Mouse (Mus musculus) megakaryocyte progenitor cell, adult 5-6 weeks (primary cell): Measurements from ENCODE around the gene Gm3072. TPM values are rescaled to one million over a fixed set of nuclear protein-coding genes. Genes with fewer than 3 reads are reported as not detected.
"Not testable (repeated sequence)": the region's sequence is repeated elsewhere in the genome, so short reads cannot be mapped to it uniquely, and the experiment has no call there.

Experiments used
- ATAC-seq: replicated peaks from 2 replicates; pipeline ENCODE4 v1.8.0; 2016; ENCODE audit warnings: mild to moderate bottlenecking, moderate TSS enrichment, inconsistent platforms; ENCODE audit not compliant: poor library complexity
- total RNA-seq, 2 experiments: library from RNA; stranded (forward) in 1 of 2; stranded (reverse) in 1 of 2; fragments of 157-497, 149-512 nt in 1 of 2; fragments of 200-1000 nt in 1 of 2; gene quantifications; 2 replicates each; pipeline versions ENCODE4 v1.2.3 to v1.2.4; 2015 to 2017

Gene Gm3072
- total RNA-seq (2015) (not detected in 2 replicates), total RNA-seq (2017) (not detected in 2 replicates)

DNA sequence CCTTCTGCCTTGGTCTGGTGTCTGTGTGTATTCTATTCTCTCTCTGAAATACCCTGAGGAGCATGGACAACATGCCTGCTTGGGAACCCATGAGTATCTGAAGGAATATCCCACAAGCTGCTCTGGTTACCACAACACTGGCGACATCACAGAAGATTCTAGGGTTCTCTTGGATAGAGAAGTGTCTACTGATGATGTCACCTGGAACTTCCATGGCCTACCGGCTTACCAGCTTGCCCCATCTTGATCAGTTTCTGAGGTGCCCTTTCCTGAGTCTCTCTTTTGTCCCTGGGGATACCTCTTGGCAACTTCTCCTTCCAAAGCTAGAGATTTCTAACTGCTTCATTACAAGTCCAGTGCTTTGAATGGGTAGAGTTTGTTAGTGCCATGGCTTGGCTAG is at the start of gene Gm3072:
Gm3072 (minus strand) TSS at position 101 of the 400 bp plus-strand sequence.
- ATAC-seq: not testable (repeated sequence)

DNA sequence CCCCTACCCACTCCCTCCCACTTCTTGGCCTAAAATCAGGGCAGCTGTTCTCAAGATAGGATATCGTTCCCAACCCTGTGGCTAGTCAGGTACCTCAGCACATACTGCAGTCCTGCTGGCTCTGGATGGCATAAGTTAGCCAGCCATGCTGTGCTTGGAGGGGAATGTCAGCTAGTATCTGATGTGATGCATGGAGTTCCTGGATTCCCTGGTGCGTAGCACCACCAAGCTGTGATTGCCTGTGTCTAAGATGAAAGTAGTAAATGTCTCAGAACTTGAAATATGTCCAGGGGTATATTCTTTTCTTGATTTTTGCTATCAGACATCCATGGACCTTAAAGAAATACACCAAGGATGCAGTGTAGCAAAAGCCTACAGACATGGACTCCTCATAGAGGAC is 23.8 kb upstream of the Gm3072 start:
- not testable (repeated sequence) for ATAC-seq

DNA sequence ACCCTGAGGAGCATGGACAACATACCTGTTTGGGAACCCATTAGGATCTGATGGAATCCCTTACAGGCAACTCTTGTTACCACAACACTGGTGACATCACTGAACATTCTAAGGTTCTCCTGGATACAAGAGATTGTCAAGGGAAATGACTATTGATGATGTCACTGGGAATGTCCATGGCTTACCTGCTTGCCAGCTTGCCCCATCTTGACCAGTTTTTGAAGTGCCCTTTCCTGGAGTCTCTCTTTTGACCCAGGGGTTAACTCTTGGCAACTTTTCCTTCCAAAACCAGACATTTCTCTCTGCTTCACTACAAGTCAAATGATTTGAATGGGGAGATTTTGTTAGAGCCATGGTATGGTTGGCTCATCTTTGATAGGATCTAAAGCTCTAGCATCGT is 22.0 kb upstream of the Gm3072 start, which contains the start of gene Gm3676:
Gm3676 (minus strand) TSS at position 101 of the 400 bp plus-strand sequence.
- not testable (repeated sequence) for ATAC-seq

DNA sequence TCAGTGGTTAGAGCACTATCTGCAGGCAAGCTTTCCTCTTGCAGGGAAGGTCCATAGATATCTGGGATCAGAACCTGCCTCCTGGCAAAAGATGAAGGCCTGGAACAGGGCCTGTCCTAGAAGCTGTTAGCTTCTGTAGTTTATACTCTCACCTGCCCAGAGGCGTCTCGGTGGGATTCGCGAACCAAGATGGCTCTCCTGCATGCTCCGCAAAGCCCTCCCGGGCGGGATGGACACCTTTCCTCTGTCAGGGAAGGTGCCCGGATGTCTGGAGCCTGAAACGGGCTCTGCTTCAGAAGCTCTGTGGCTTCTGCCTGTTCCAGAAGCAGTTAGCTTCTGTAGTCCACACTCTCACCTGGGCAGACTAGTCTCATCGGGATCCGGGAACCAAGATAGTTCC is 5.7 kb upstream of the Gm3072 start:
- not testable (repeated sequence) for ATAC-seq

DNA sequence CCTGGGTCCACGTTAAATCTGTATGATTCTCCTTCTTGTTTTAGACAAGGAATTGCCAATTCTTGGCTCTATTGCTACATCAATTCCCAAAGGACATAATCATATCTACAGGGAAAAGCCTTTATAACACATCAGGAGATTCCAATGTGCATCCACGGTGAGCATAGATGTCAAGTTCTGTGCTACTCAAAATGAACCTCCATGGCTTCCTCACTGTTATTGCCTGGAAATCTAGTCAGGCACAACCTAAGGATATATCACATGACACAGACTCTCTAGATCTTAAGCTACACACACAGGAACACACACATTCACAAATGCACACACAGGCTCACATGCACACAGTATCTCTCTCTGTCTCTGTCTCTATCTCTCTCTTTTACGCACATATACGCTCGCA is 1.9 kb downstream of the Gm3072 start:
- not testable (repeated sequence) for ATAC-seq

DNA sequence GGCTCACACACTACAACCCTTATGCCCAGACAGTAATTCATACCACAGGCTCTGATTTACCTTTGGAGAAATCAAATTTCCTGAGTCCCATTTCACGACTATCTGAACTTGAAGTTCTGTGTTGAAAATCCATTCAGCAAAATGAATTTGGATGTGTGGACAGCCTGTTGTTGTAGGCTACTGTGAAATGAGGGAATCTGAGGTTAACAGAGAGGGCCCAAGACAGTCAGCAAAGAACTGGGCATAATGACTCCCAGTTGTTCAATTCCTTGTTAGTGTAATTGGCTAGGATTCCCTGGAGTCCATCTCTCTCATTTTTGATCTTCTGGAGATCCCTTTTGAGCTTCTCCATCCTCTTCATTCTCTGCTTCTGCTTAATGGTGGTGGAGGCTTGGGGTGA is 13.7 kb downstream of the Gm3072 start:
- ATAC-seq: not testable (repeated sequence)

DNA sequence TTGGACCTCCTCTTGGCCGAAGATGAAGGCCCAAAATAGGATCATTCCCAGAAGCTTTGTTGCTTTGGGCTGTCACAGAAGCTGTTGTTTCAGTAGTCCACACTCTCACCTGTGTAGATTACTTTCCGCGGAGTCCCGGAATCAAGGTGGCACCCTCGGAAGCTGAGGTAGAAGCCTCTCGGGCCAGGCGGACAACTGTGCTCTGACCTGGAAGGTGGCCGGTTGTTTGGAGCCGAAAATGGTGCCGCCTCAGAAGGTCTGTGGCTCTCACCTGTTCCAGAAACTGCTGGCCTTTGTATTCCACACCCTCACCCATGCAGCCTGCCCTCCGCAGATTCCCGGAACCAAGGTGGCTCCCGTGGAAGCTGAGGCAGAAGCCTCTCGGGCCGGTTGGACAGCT is 23.5 kb downstream of the Gm3072 start:
- ATAC-seq: not testable (repeated sequence)

DNA sequence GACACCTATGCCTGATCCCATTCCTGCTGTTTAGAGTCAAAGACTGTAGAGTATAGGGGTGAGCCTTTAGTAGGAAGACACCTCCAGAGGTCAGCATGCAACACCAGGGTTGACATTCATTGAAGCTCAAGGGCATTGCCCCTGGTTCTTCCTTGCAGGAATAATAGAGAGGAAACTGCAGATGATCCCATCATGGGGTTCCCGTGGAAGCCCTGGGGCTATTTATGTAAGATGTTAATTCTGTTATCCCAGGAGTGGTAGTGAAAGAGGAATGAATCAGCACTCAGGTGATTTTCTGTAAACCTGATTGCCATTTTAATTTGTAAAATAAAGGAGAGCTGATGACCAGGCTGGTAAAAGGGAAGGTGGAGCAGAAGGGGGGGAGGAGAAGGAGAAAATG is 38.1 kb downstream of the Gm3072 start:
- not testable (repeated sequence) for ATAC-seq

DNA sequence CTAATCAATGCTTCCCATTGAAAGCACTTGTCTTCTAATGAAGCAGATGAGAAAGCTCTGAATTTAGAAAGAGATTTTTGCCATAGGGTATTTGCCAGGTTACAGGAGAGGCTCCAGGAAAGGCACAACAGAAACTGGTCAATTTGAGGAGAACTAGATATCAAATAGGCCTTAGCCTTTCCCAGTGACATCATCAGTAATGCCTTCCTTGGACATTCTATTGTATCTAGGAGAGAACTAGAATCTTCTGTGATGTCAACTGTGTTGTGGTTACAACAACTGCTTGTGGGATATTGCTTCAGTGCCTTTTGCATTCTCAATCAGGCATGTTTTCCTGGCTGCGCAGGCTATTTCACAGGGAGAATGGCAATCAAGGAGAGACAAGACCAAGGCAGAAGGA is 51.5 kb downstream of the Gm3072 start, which contains the start of gene 1700049E17Rik2:
1700049E17Rik2 (plus strand) TSS at position 301 of the 400 bp plus-strand sequence.
- ATAC-seq: not testable (repeated sequence)

Other genes starting within 250 kb of the Gm3072 start
- gene Gm7945, start 238.2 kb downstream of the Gm3072 start, total RNA-seq (2015): not detected in 2 replicates
- not detected in 2 replicates for gene Gm7945, start 238.2 kb downstream of the Gm3072 start, total RNA-seq (2017)
- not detected in 2 replicates for gene Gm6482, start 216.3 kb downstream of the Gm3072 start, total RNA-seq (2015)
- not detected in 2 replicates for gene Gm6482, start 216.3 kb downstream of the Gm3072 start, total RNA-seq (2017)
- gene Gm7954, start 171.1 kb downstream of the Gm3072 start, total RNA-seq (2015): not detected in 2 replicates
- not detected in 2 replicates for gene Gm7954, start 171.1 kb downstream of the Gm3072 start, total RNA-seq (2017)
- not detected in 2 replicates for gene Gm3486, start 135.1 kb downstream of the Gm3072 start, total RNA-seq (2015)
- gene Gm3486, start 135.1 kb downstream of the Gm3072 start, total RNA-seq (2017): not detected in 2 replicates
- not detected in 2 replicates for gene Gm7970, start 69.0 kb downstream of the Gm3072 start, total RNA-seq (2015)
- gene Gm7970, start 69.0 kb downstream of the Gm3072 start, total RNA-seq (2017): not detected in 2 replicates
- gene 1700049E17Rik2, start 51.4 kb downstream of the Gm3072 start, total RNA-seq (2015): not detected in 2 replicates
- not detected in 2 replicates for gene 1700049E17Rik2, start 51.4 kb downstream of the Gm3072 start, total RNA-seq (2017)
- not detected in 2 replicates for gene Gm3676, start 21.9 kb upstream of the Gm3072 start, total RNA-seq (2015)
- gene Gm3676, start 21.9 kb upstream of the Gm3072 start, total RNA-seq (2017): not detected in 2 replicates
- gene Gm8068, start 77.3 kb upstream of the Gm3072 start, total RNA-seq (2015): not detected in 2 replicates
- gene Gm8068, start 77.3 kb upstream of the Gm3072 start, total RNA-seq (2017): not detected in 2 replicates
- not detected in 2 replicates for gene Gm7929, start 126.0 kb upstream of the Gm3072 start, total RNA-seq (2015)
- gene Gm7929, start 126.0 kb upstream of the Gm3072 start, total RNA-seq (2017): not detected in 2 replicates
- gene Gm47189, start 147.8 kb upstream of the Gm3072 start, total RNA-seq (2015): not detected in 2 replicates
- not detected in 2 replicates for gene Gm47189, start 147.8 kb upstream of the Gm3072 start, total RNA-seq (2017)